Mouse (Mus musculus): ENCODE results near the gene Ppp5c.

DNA sequence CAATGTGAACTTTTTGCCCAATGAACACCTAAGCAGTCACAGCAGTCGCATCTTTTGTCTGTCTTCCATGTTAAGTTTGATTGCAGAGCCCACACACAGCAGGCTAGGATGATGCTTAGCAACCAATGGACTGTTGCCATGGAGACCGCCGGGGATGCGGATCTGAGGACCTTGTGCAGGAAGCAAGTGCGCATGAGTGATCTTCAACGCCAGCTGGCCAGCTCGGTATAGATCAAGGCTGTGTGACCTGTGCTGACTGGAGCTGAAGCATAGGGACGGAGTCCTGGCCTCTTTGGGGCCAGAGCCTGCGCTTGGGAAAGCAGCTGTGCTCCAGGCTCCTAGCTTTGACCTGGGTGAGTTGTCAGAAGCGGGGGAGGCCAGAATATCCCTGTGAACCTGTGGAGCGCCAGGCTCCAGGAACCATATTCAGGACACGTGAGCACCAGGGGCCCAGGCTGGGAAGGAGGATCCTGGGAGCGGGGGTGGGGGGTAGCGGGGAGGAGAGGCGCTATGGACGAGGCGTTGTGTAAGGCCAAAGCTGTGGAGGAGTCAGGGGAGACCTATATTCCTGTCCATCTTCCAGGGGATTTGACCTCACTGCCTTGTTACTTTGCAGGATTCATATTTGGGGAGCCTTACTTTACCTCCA, 68.1 kb downstream of the Ppp5c start, which contains the start of gene Pnmal1:
- TF ChIP-seq CTCF (IDR thresholded peaks at IDR 0.05; ENCODE audit: control insufficient read depth, insufficient read depth, insufficient replicate concordance, low read depth, low read length) (no peak), POLR2A (IDR thresholded peaks at IDR 0.05; ENCODE audit: control insufficient read depth, low read depth, low read length) (no peak)

All from testis, adult 2 months (tissue).